Mouse (Mus musculus) subcutaneous adipose tissue, adult 2 months (tissue): ENCODE measurements around the gene Chka. TPM values are rescaled to one million over a fixed set of nuclear protein-coding genes. Genes with fewer than 3 reads are reported as not detected.

Experiments
- polyA plus RNA-seq: library from polyadenylated mRNA; depleted of rRNA; stranded (reverse); fragments of >200 nt; gene quantifications from 2 replicates; pipeline ENCODE4 v1.2.3, GENCODE M21; 2012; ENCODE audit warnings: low replicate concordance; rRNA removed

Chka gene
- polyA plus RNA-seq, result 12.1 and 35.7 TPM in 2 replicates

DNA sequence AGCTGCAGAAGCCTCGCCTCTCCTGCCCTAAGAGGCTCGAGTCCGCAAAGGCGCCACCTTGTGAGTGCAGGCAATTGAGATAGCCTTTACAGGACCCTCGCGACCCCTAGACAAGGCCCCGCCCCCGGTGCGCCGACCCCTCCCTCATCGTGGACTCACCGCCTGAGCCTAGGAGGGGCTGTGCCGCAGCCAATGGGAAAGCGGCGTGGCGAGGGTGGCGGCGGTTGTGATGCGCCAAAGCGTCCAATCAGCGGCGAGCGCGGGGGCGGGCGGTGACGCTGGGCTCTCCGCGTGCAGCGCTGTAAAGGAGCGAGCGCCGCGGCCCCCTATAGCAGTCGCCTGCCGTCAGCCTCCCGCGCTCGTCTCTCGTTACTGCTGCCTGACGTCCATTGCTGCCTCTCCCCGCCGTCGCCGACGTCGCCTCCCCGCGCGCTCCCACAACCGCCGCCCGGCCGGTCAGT, at the start of gene Chka:
Gene Chka, plus strand, starts transcription at position 272 of the 461 bp plus-strand sequence.

GRCm38 (mm10) chr19:3906795-3907786, 55.5 kb downstream of the Chka start, which contains the start of gene Tcirg1:
TSS of gene Tcirg1 (minus strand) at chr19:3907133.

GRCm38 (mm10) chr19:3912337-3913204, 61.0 kb downstream of the Chka start, which contains the start of gene Ndufs8:
TSS of gene Ndufs8 (minus strand) at chr19:3912774.

GRCm38 (mm10) chr19:3929211-3929941, 77.8 kb downstream of the Chka start, which contains the start of gene Aldh3b1:
TSS of gene Aldh3b1 (minus strand) at chr19:3929808.

GRCm38 (mm10) chr19:3935032-3935895, 83.7 kb downstream of the Chka start, which contains the start of gene Unc93b1:
TSS of gene Unc93b1 (plus strand) at chr19:3935186.

Other genes with a start within 250 kb of the Chka start
- gene Lrp5, start 165.2 kb upstream of the Chka start, polyA plus RNA-seq, result 36.8 and 59.1 TPM in 2 replicates
- gene 1810055G02Rik, start 143.5 kb upstream of the Chka start, polyA plus RNA-seq, result 49.9 and 71.9 TPM in 2 replicates
- 16.4 and 22.3 TPM in 2 replicates for gene Kmt5b, start 84.4 kb upstream of the Chka start, polyA plus RNA-seq
- 152 and 212 TPM in 2 replicates for gene Tcirg1, start 55.4 kb downstream of the Chka start, polyA plus RNA-seq
- gene Ndufs8, start 61.0 kb downstream of the Chka start, polyA plus RNA-seq, result 277 and 311 TPM in 2 replicates
- 11.6 and 18.9 TPM in 2 replicates for gene Aldh3b1, start 78.0 kb downstream of the Chka start, polyA plus RNA-seq
- gene Unc93b1, start 83.4 kb downstream of the Chka start, polyA plus RNA-seq, result 165 and 222 TPM in 2 replicates
- gene Aldh3b3, start 106.9 kb downstream of the Chka start, polyA plus RNA-seq, result 0.50 and 1.5 TPM in 2 replicates
- gene Aldh3b2, start 120.6 kb downstream of the Chka start, polyA plus RNA-seq, result 23.0 and 56.2 TPM in 2 replicates
- gene Acy3, start 134.8 kb downstream of the Chka start, polyA plus RNA-seq, result 37.6 and 75.0 TPM in 2 replicates
- gene Tbx10, start 141.0 kb downstream of the Chka start, polyA plus RNA-seq, result not detected in 2 replicates
- 8.2 and 27.4 TPM in 2 replicates for gene Nudt8, start 148.8 kb downstream of the Chka start, polyA plus RNA-seq
- gene Gm49405, start 148.9 kb downstream of the Chka start, polyA plus RNA-seq, result 0.85 and 3.3 TPM in 2 replicates
- 3.1 and 10.1 TPM in 2 replicates for gene Doc2g, start 151.5 kb downstream of the Chka start, polyA plus RNA-seq
- gene Ndufv1, start 161.0 kb downstream of the Chka start, polyA plus RNA-seq, result 208 and 265 TPM in 2 replicates
- gene Gstp1, start 186.2 kb downstream of the Chka start, polyA plus RNA-seq, result 601 and 616 TPM in 2 replicates
- 48.1 and 59.0 TPM in 2 replicates for gene Gstp2, start 194.2 kb downstream of the Chka start, polyA plus RNA-seq
- 2.2 and 2.5 TPM in 2 replicates for gene Gstp3, start 207.8 kb downstream of the Chka start, polyA plus RNA-seq
- not detected in 2 replicates for gene Cabp2, start 229.8 kb downstream of the Chka start, polyA plus RNA-seq
- gene Cdk2ap2, start 245.4 kb downstream of the Chka start, polyA plus RNA-seq, result 139 and 211 TPM in 2 replicates
- 115 and 122 TPM in 2 replicates for gene Pitpnm1, start 248.2 kb downstream of the Chka start, polyA plus RNA-seq